Mouse (Mus musculus) limb, embryonic 14.5 days (tissue): ENCODE data around the gene Dctpp1. TPM values are rescaled to one million over a fixed set of nuclear protein-coding genes. Genes with fewer than 3 reads are reported as not detected.

Source experiments
- ATAC-seq: fragments of 200-750 bp; cut with Nextera tagmentation; 2 replicates; pipeline ENCODE4 v1.8.0; 2017; ENCODE audit warnings: low read depth, moderate number of reproducible peaks, moderate TSS enrichment; ENCODE audit not compliant: low FRiP score
- DNase-seq: peaks from one replicate; pipeline ENCODE4 v3.0.0-alpha.2; 2015; ENCODE audit warnings: low spot score
- H3K27ac ChIP-seq: fragments of 300-500 bp; sonication (generic); replicated peaks from 2 replicates; pipeline ENCODE4 v1.5.1; 2014; ENCODE audit warnings: low read depth, mild to moderate bottlenecking, low read length, moderate library complexity, mixed read lengths
- H3K27me3 ChIP-seq: fragments of 300-500 bp; sonication (generic); 2 replicates; pipeline ENCODE4 v1.6.1; 2014; ENCODE audit warnings: low read length, mixed read lengths; ENCODE audit not compliant: control insufficient read depth, insufficient read depth
- H3K36me3 ChIP-seq: fragments of 300-500 bp; sonication (generic); 2 replicates; pipeline ENCODE4 v1.6.1; 2014; ENCODE audit warnings: mild to moderate bottlenecking, low read length, moderate library complexity, mixed read lengths; ENCODE audit not compliant: control insufficient read depth, insufficient read depth
- H3K4me1 ChIP-seq: fragments of 300-500 bp; sonication (generic); 2 replicates; pipeline ENCODE4 v1.6.1; 2014; ENCODE audit warnings: antibody characterized with exemption, low read length, mixed read lengths; ENCODE audit not compliant: control insufficient read depth, insufficient read depth
- H3K4me2 ChIP-seq: fragments of 300-500 bp; sonication (generic); replicated peaks from 2 replicates; pipeline ENCODE4 v1.6.1; 2014; ENCODE audit warnings: low read depth, mild to moderate bottlenecking, low read length, moderate library complexity; ENCODE audit not compliant: severe bottlenecking
- H3K4me3 ChIP-seq: fragments of 300-500 bp; sonication (generic); replicated peaks from 2 replicates; pipeline ENCODE4 v1.5.1; 2014; ENCODE audit warnings: low read length
- H3K9ac ChIP-seq: fragments of 300-500 bp; sonication (generic); 2 replicates; pipeline ENCODE4 v1.6.1; 2014; ENCODE audit warnings: mild to moderate bottlenecking, low read depth, low read length, moderate library complexity; ENCODE audit not compliant: severe bottlenecking
- H3K9me3 ChIP-seq: fragments of 300-500 bp; sonication (generic); 2 replicates; pipeline ENCODE4 v1.6.1; 2016; ENCODE audit warnings: low read length; ENCODE audit not compliant: control insufficient read depth
- POLR2A ChIP-seq: fragments of 200-500 bp; IDR thresholded peaks from 2 replicates; pipeline ENCODE4 v1.8.0; 2012; ENCODE audit warnings: inconsistent platforms, mild to moderate bottlenecking, moderate library complexity, borderline replicate concordance; ENCODE audit not compliant: insufficient read depth, insufficient read length; ENCODE audit errors: extremely low read depth
- WGBS: fragments of 180-500 bp; shearing (Covaris S2); extraction: QIAGEN DNeasy Blood & Tissue Kit; methylation state at CpG from one replicate; pipeline ENCODE4 v1.1.7; 2014; 5-methylcytosine and 5-hydroxymethylcytosine counted together
- polyA plus RNA-seq, 2 experiments: library from polyadenylated mRNA; depleted of rRNA in 1 of 2; stranded (reverse) in 1 of 2; unstranded in 1 of 2; fragments of >200 nt; fragmentation: Nextera tagmentation in 1 of 2; extraction: Ambion mirVana in 1 of 2; gene quantifications; 2 replicates each; pipeline versions ENCODE4 v1.2.1 to v1.2.3; 2012 to 2014

The Dctpp1 gene
- polyA plus RNA-seq, 2 experiments: 100 to 177 TPM

DNA sequence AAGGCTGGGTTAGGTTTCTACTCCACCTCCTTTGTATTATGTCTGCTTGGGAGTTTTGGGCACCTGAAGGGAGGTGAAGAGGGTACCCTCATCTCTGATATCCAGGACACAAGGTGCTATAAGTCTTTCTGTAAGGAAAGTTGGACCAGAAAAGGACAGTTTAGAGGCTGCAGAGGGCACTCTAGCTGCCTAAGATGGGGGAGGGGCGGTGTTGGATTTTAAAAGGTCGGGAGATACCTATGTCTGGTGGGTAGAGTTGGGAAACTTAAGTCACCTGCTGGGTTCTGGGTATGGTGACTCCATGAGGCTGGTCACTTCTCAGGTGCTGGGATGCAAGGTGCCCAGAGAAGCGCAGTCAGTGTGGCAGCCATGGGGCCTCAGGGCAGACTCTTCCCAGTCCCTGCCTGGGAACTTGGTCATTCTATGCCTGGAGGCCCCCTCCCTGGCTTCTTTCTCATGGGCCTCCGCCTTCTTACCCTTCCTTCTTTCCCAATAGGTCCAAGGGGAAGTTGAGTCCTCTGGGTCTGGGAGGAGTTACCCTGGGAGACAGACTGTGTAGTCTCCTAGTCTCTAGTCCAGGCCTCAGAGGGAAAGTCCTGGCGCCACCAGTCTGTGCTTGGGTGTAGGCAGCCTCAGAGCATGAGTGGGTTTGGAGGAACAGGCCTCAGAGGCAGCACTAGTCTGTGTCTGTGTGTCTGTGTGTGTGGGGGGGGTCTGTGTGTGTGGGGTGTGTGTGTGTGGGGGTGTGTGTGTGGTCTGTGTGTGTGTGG is 36.5 kb upstream of the Dctpp1 start:
- H3K9me3 ChIP-seq: no peaks in the 10 kb centered on the region
- no peak overlapping the region for H3K4me3 ChIP-seq
- H3K27ac ChIP-seq: no peak overlapping the region
- H3K4me1 ChIP-seq: no peaks in the 10 kb centered on the region
- H3K36me3 ChIP-seq: no peaks in the 10 kb centered on the region
- H3K4me2 ChIP-seq: no peak overlapping the region
- TF ChIP-seq POLR2A: no peak
- no peak overlapping the region for H3K9ac ChIP-seq
- WGBS: 85% methylated on average over 5 of the region's 5 CpGs
- no peak for ATAC-seq
- H3K27me3 ChIP-seq: no peaks in the 10 kb centered on the region
- no peak for DNase-seq

DNA sequence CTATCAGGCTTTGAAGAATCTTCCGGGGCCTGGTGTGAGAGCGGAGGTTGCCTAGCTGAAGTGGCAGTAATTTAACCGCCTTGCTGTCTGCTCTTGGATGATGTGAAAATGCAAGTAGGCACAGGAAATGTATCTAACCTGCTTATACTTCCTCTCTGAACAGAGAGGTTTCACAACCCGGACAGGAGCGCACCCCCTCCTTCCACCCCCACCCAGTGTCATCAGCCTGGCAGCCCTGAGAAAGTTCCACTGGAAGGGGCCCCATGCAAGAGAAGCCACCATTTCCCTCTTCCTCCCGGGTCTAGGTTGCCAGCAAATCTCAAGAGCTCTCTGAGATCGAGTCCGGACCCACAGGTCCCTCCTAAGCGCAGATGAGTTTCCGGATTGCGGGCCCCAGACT is 35.6 kb upstream of the Dctpp1 start, which contains the start of gene Itgal:
TSS of gene Itgal (plus strand) at position 163 of the 400 bp plus-strand sequence.
- TF ChIP-seq POLR2A: no peak
- Histone ChIP-seq H3K9ac (no peak within 1 kb of the TSS), H3K4me1 (no peaks in the 10 kb centered on the region), H3K9me3 (no peaks in the 10 kb centered on the region), H3K4me3 (no peak within 1 kb of the TSS), H3K27me3 (no peaks in the 10 kb centered on the region), H3K27ac (no peak within 1 kb of the TSS), H3K36me3 (no peaks in the 10 kb centered on the region), H3K4me2 (no peak within 1 kb of the TSS)
- ATAC-seq (no peak), DNase-seq (no peak)
- 76% methylated on average over 11 of the region's 11 CpGs for WGBS

- H3K4me3 ChIP-seq: no peak overlapping the region
- peaks cover 15% of the 10 kb centered on the region for H3K9me3 ChIP-seq
- no peak overlapping the region for H3K4me2 ChIP-seq
- no peak overlapping the region for H3K9ac ChIP-seq
- ATAC-seq: no peak
- DNase-seq: no peak
- no peak overlapping the region for H3K27ac ChIP-seq
- no peaks in the 10 kb centered on the region for H3K27me3 ChIP-seq
- H3K36me3 ChIP-seq: no peaks in the 10 kb centered on the region
- TF ChIP-seq POLR2A: no peak
- 67% methylated on average over 8 of the region's 8 CpGs for WGBS
- H3K4me1 ChIP-seq: no peaks in the 10 kb centered on the region
These were observed 29.6 kb upstream of the Dctpp1 start for GRCm38 (mm10) chr7:127290142-127290541.

DNA sequence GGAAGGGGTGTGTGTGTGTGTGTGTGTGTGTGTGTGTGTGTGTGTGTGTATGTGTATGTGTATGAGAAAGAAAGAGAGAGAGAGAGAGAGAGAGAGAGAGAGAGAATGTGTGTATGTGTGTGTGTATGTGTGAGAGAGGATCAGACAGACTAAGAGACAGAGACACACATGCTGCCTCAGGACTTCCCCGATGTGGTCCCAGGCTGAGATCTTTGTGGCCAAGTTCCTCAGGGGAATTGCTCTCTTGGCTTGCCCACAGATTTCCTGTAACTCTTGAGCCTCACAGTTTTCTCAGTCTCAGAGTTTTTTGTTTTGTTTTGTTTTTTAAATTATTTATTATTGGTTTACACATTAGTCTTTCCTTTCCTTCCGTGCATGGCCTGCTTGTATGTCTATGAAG is 28.8 kb upstream of the Dctpp1 start:
- Histone ChIP-seq H3K36me3 (no peaks in the 10 kb centered on the region), H3K27ac (no peak overlapping the region), H3K9me3 (peaks cover 15% of the 10 kb centered on the region), H3K4me3 (no peak overlapping the region), H3K9ac (no peak overlapping the region), H3K4me2 (no peak overlapping the region), H3K4me1 (no peaks in the 10 kb centered on the region), H3K27me3 (no peaks in the 10 kb centered on the region)
- ATAC-seq (no peak), DNase-seq (no peak)
- 83% methylated on average over 2 of the region's 2 CpGs for WGBS
- no peak for TF ChIP-seq POLR2A

DNA sequence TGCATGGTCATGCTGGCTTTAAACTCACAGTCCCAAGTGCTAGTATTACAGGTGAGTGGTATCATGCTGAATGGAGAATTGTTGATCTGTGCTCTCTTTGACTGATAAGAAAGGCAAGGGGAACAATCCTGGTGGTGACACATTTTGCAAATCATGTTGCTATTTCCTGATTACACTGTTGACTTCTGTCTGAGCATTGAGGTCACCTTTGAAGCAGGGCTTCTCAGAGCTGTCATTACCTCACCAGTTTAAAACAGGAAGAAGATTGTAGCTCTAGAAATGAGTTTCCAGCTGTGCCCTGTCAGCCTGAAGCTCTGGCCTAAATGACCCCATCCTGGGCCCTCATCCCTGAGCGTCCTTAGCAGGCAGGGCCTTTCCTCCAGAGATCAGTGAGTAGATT is 27.4 kb upstream of the Dctpp1 start:
- Histone ChIP-seq H3K4me3 (no peak overlapping the region), H3K9me3 (peaks cover 15% of the 10 kb centered on the region), H3K36me3 (no peaks in the 10 kb centered on the region), H3K27me3 (no peaks in the 10 kb centered on the region), H3K27ac (no peak overlapping the region), H3K4me2 (no peak overlapping the region), H3K4me1 (no peaks in the 10 kb centered on the region), H3K9ac (no peak overlapping the region)
- ATAC-seq (no peak), DNase-seq (no peak)
- 56% methylated on average over 1 of the region's 1 CpGs for whole genome bisulfite sequencing
- no peak for TF ChIP-seq POLR2A
